Mouse (Mus musculus) fat pad, adult 2 months (tissue): ENCODE measurements around the gene Dph1.

Experiments
- DNase-seq: peaks from one replicate; pipeline ENCODE4 v3.0.0-alpha.2; 2011; ENCODE audit warnings: low read depth, low spot score; ENCODE audit errors: extremely low read depth

Dph1 gene

GRCm38 (mm10) chr11:75136666-75137398 lies 54.2 kb downstream of the Dph1 start:
- peak; percentile 81 for DNase-seq

GRCm38 (mm10) chr11:75135358-75135757 lies 55.7 kb downstream of the Dph1 start:
- DNase-seq = no peak

- no peak for DNase-seq
Observed at GRCm38 (mm10) chr11:75134485-75135068, 56.5 kb downstream of the Dph1 start.

GRCm38 (mm10) chr11:75133951-75134350 lies 57.1 kb downstream of the Dph1 start:
- DNase-seq = no peak

- no peak for DNase-seq
Observed at GRCm38 (mm10) chr11:75133391-75133790, 57.6 kb downstream of the Dph1 start.

- DNase-seq = peak; percentile 84
Observed at GRCm38 (mm10) chr11:75132278-75132677, 58.8 kb downstream of the Dph1 start.

- DNase-seq = no peak
Observed at GRCm38 (mm10) chr11:75131300-75131699, 59.7 kb downstream of the Dph1 start.

GRCm38 (mm10) chr11:75129481-75129880 lies 61.6 kb downstream of the Dph1 start:
- DNase-seq = no peak
